Mouse (Mus musculus): ENCODE measurements around the gene Gm4969. TPM values are rescaled to one million over a fixed set of nuclear protein-coding genes. Genes with fewer than 3 reads are reported as not detected.

The Gm4969 gene
- polyA plus RNA-seq, 1 experiment from 2014 or later, result 4.4 TPM

GRCm38 (mm10) chr7:19131324-19131848 lies 13.2 kb upstream of the Gm4969 start:
- H3K4me1 ChIP-seq, result peaks cover 13% of the 10 kb centered on the region
- H3K4me2 ChIP-seq, result peak overlapping the region; percentile 66
- ATAC-seq (ENCODE audit: insufficient number of reproducible peaks, insufficient read depth, low FRiP score, low TSS enrichment, low read depth), result peak; percentile 98
- H3K27me3 ChIP-seq, result no peaks in the 10 kb centered on the region
- H3K9ac ChIP-seq, result peak overlapping the region; percentile 69
- no peaks in the 10 kb centered on the region for H3K9me3 ChIP-seq
- H3K36me3 ChIP-seq, result peaks cover 41% of the 10 kb centered on the region
- WGBS, result under 1% methylated on average over 39 of the region's 39 CpGs
- H3K27ac ChIP-seq, result peak overlapping the region; percentile 80
- H3K4me3 ChIP-seq, result peak overlapping the region; percentile 51

GRCm38 (mm10) chr7:19130657-19131056 lies 12.5 kb upstream of the Gm4969 start:
- Histone ChIP-seq H3K9ac (peak overlapping the region; percentile 54), H3K4me2 (peak overlapping the region; percentile 66)
- WGBS, result 26% methylated on average over 4 of the region's 4 CpGs

GRCm38 (mm10) chr7:19129396-19129795 lies 11.2 kb upstream of the Gm4969 start:
- H3K9ac ChIP-seq, result 0 out of 2 replicates have a peak overlapping the region, but pooled peaks have one; percentile 6
- H3K27me3 ChIP-seq, result no peaks in the 10 kb centered on the region
- no peak for ATAC-seq (ENCODE audit: insufficient number of reproducible peaks, insufficient read depth, low FRiP score, low TSS enrichment, low read depth)
- H3K4me1 ChIP-seq, result peaks cover 13% of the 10 kb centered on the region
- H3K27ac ChIP-seq, result no peak overlapping the region
- no peak overlapping the region for H3K4me3 ChIP-seq
- peaks cover 29% of the 10 kb centered on the region for H3K36me3 ChIP-seq
- no peak overlapping the region for H3K4me2 ChIP-seq
- 93% methylated on average over 5 of the region's 5 CpGs for WGBS
- H3K9me3 ChIP-seq, result no peaks in the 10 kb centered on the region

More at GRCm38 (mm10) chr7:19130657-19131056, 12.5 kb upstream of the Gm4969 start:
- peak overlapping the region; percentile 80 for H3K27ac ChIP-seq
- H3K27me3 ChIP-seq, result no peaks in the 10 kb centered on the region
- H3K36me3 ChIP-seq, result peaks cover 39% of the 10 kb centered on the region
- ATAC-seq (ENCODE audit: insufficient number of reproducible peaks, insufficient read depth, low FRiP score, low TSS enrichment, low read depth), result no peak
- H3K4me1 ChIP-seq, result peaks cover 13% of the 10 kb centered on the region
- H3K9me3 ChIP-seq, result no peaks in the 10 kb centered on the region
- peak overlapping the region; percentile 51 for H3K4me3 ChIP-seq

- no peak overlapping the region for H3K4me3 ChIP-seq
- H3K36me3 ChIP-seq, result peaks cover 26% of the 10 kb centered on the region
- 89% methylated on average over 5 of the region's 5 CpGs for WGBS
- H3K27me3 ChIP-seq, result no peaks in the 10 kb centered on the region
- H3K9ac ChIP-seq, result no peak overlapping the region
- H3K4me2 ChIP-seq, result no peak overlapping the region
- H3K9me3 ChIP-seq, result no peaks in the 10 kb centered on the region
- no peak for ATAC-seq (ENCODE audit: insufficient number of reproducible peaks, insufficient read depth, low FRiP score, low TSS enrichment, low read depth)
- H3K4me1 ChIP-seq, result peaks cover 13% of the 10 kb centered on the region
- H3K27ac ChIP-seq, result no peak overlapping the region; the same call in 1 of the 2 replicates
Observed at GRCm38 (mm10) chr7:19127744-19128143, 9.6 kb upstream of the Gm4969 start.

GRCm38 (mm10) chr7:19124713-19125112 lies 6.5 kb upstream of the Gm4969 start:
- no peaks in the 10 kb centered on the region for H3K9me3 ChIP-seq
- no peak overlapping the region for H3K27ac ChIP-seq
- peaks cover 17% of the 10 kb centered on the region for H3K4me1 ChIP-seq
- H3K4me3 ChIP-seq, result no peak overlapping the region
- 84% methylated on average over 6 of the region's 6 CpGs for WGBS
- peak overlapping the region; percentile 46; the same call in 1 of the 2 replicates for H3K9ac ChIP-seq
- no peak for ATAC-seq (ENCODE audit: insufficient number of reproducible peaks, insufficient read depth, low FRiP score, low TSS enrichment, low read depth)
- H3K27me3 ChIP-seq, result no peaks in the 10 kb centered on the region
- no peak overlapping the region for H3K4me2 ChIP-seq
- H3K36me3 ChIP-seq, result peaks cover 26% of the 10 kb centered on the region

- no peak overlapping the region for H3K4me2 ChIP-seq
- no peak overlapping the region for H3K9ac ChIP-seq
- no peak for ATAC-seq (ENCODE audit: insufficient number of reproducible peaks, insufficient read depth, low FRiP score, low TSS enrichment, low read depth)
- H3K4me1 ChIP-seq, result peaks cover 23% of the 10 kb centered on the region
- no peak overlapping the region for H3K27ac ChIP-seq
- no peak overlapping the region for H3K4me3 ChIP-seq
- 86% methylated on average over 4 of the region's 4 CpGs for WGBS
- peaks cover 7% of the 10 kb centered on the region; the same call in 1 of the 2 replicates for H3K27me3 ChIP-seq
- H3K9me3 ChIP-seq, result no peaks in the 10 kb centered on the region; the same call in 1 of the 2 replicates
- H3K36me3 ChIP-seq, result peaks cover 7% of the 10 kb centered on the region
Observed at GRCm38 (mm10) chr7:19121686-19122085, 3.5 kb upstream of the Gm4969 start.

- Histone ChIP-seq H3K36me3 (no peaks in the 10 kb centered on the region), H3K9me3 (no peaks in the 10 kb centered on the region; the same call in 1 of the 2 replicates), H3K9ac (peak within 1 kb of the TSS; percentile 85), H3K27me3 (peaks cover 7% of the 10 kb centered on the region; the same call in 1 of the 2 replicates), H3K4me2 (peak within 1 kb of the TSS; percentile 90), H3K4me3 (peak within 1 kb of the TSS; percentile 72), H3K4me1 (peaks cover 23% of the 10 kb centered on the region), H3K27ac (peak within 1 kb of the TSS; percentile 44; the same call in 1 of the 2 replicates)
- peak; percentile 95 for ATAC-seq (ENCODE audit: insufficient number of reproducible peaks, insufficient read depth, low FRiP score, low TSS enrichment, low read depth)
- 2% methylated on average over 34 of the region's 34 CpGs for WGBS
Observed at GRCm38 (mm10) chr7:19119631-19120429, 1.7 kb upstream of the Gm4969 start, which contains the start of gene Fbxo46. Gene Fbxo46 (plus strand): TSS chr7:19119859.

GRCm38 (mm10) chr7:19119083-19119482 lies 915 bp upstream of the Gm4969 start:
- ATAC-seq (ENCODE audit: insufficient number of reproducible peaks, insufficient read depth, low FRiP score, low TSS enrichment, low read depth), result no peak
- H3K27me3 ChIP-seq, result peaks cover 7% of the 10 kb centered on the region; the same call in 1 of the 2 replicates
- no peak overlapping the region for H3K9ac ChIP-seq
- no peak overlapping the region for H3K4me2 ChIP-seq
- H3K4me3 ChIP-seq, result no peak overlapping the region
- 91% methylated on average over 8 of the region's 8 CpGs for WGBS
- no peaks in the 10 kb centered on the region; the same call in 1 of the 2 replicates for H3K9me3 ChIP-seq
- H3K36me3 ChIP-seq, result no peaks in the 10 kb centered on the region
- peaks cover 23% of the 10 kb centered on the region for H3K4me1 ChIP-seq
- no peak overlapping the region for H3K27ac ChIP-seq

- no peaks in the 10 kb centered on the region for H3K9me3 ChIP-seq
- no peaks in the 10 kb centered on the region for H3K27me3 ChIP-seq
- WGBS, result 76% methylated on average over 1 of the region's 1 CpGs
- no peak for ATAC-seq (ENCODE audit: insufficient number of reproducible peaks, insufficient read depth, low FRiP score, low TSS enrichment, low read depth)
- H3K36me3 ChIP-seq, result no peaks in the 10 kb centered on the region
- H3K9ac ChIP-seq, result no peak overlapping the region
- H3K4me3 ChIP-seq, result no peak overlapping the region
- H3K4me1 ChIP-seq, result no peaks in the 10 kb centered on the region
- H3K4me2 ChIP-seq, result no peak overlapping the region
- no peak overlapping the region for H3K27ac ChIP-seq
Observed at GRCm38 (mm10) chr7:19109565-19109964, 8.6 kb downstream of the Gm4969 start.

GRCm38 (mm10) chr7:19107436-19107835 lies 10.7 kb downstream of the Gm4969 start:
- no peak overlapping the region for H3K27ac ChIP-seq
- no peak overlapping the region for H3K9ac ChIP-seq
- H3K9me3 ChIP-seq, result peaks cover 8% of the 10 kb centered on the region; the same call in 1 of the 2 replicates
- H3K27me3 ChIP-seq, result no peaks in the 10 kb centered on the region
- no peak overlapping the region for H3K4me2 ChIP-seq
- no peak overlapping the region for H3K4me3 ChIP-seq
- WGBS, result 65% methylated on average over 3 of the region's 3 CpGs
- H3K4me1 ChIP-seq, result no peaks in the 10 kb centered on the region
- ATAC-seq (ENCODE audit: insufficient number of reproducible peaks, insufficient read depth, low FRiP score, low TSS enrichment, low read depth), result no peak
- peaks cover 6% of the 10 kb centered on the region; the same call in 1 of the 2 replicates for H3K36me3 ChIP-seq

GRCm38 (mm10) chr7:19104486-19104885 lies 13.7 kb downstream of the Gm4969 start:
- Histone ChIP-seq H3K9me3 (peaks cover 8% of the 10 kb centered on the region; the same call in 1 of the 2 replicates), H3K36me3 (peaks cover 9% of the 10 kb centered on the region; the same call in 1 of the 2 replicates), H3K27me3 (no peaks in the 10 kb centered on the region), H3K9ac (no peak overlapping the region), H3K4me1 (no peaks in the 10 kb centered on the region), H3K4me2 (no peak overlapping the region), H3K4me3 (no peak overlapping the region), H3K27ac (no peak overlapping the region)
- 73% methylated on average over 2 of the region's 2 CpGs for whole genome bisulfite sequencing
- no peak for ATAC-seq (ENCODE audit: insufficient number of reproducible peaks, insufficient read depth, low FRiP score, low TSS enrichment, low read depth)
